Mouse (Mus musculus): ENCODE measurements around the gene Plekha3.

DNA sequence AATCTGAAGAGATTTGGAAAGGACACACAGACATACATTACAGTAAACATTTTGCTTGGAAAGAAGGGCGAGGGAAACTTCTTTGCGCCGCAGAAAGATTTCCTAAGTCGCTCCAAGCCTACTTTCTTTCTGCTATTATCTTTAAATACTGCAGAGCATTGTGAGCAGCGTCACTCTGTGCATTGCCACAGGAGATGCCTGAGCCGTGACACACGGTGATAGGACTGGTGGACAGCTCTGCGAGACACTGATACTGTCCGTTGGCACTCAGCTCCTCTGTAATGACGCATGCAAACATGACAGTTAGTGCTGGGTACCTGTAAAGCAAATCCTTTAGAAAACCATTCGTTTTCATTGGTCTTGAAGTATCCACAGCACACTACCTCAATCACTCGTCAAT is 44.8 kb upstream of the Plekha3 start:
- TF ChIP-seq POLR2A (IDR thresholded peaks at IDR 0.05; ENCODE audit: insufficient read depth, low read depth, low read length): no peak
- TF ChIP-seq EP300 (IDR thresholded peaks at IDR 0.05; ENCODE audit: insufficient read depth, low read depth, low read length): no peak
